Mouse (Mus musculus): ENCODE measurements around the gene Plekhs1. TPM values are rescaled to one million over a fixed set of nuclear protein-coding genes. Genes with fewer than 3 reads are reported as not detected.

The Plekhs1 gene
- total and polyA plus RNA-seq, 2 experiments from 2014 or later: 0.05 to 0.31 TPM

DNA sequence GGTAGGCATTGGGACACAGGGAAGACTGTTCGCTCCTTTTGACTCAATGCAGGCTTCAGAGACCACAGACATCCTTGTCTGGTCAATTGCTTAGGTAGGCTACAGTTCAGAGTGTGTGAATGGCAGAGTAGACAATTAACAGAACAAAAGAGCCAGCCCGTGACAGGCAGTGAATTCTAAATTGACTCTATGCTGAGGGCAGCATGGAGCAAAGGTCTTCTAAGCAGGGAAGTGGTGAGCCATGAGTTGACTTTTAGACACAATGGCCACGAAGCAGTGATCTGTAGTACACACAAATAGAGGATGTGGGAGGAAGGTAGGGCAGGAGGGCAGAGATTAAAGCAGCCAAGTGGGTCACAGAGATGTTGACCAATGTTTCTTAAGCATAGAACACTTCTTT, 16.4 kb downstream of the Plekhs1 start:
- no peak for ATAC-seq (ENCODE audit: insufficient read depth, low read depth)
- Histone ChIP-seq H3K4me3 (ENCODE audit: low read depth, low read length) (no peak overlapping the region), H3K9me3 (replicated peaks; ENCODE audit: control insufficient read depth, low read length) (no peaks in the 10 kb centered on the region), H3K4me1 (ENCODE audit: control insufficient read depth, insufficient read depth) (no peaks in the 10 kb centered on the region), H3K27me3 (ENCODE audit: control insufficient read depth, insufficient read depth, low read length) (no peaks in the 10 kb centered on the region), H3K36me3 (replicated peaks; ENCODE audit: control insufficient read depth, insufficient read depth, low read length) (no peaks in the 10 kb centered on the region), H3K9ac (replicated peaks; ENCODE audit: low read depth, low read length) (no peak overlapping the region), H3K4me2 (ENCODE audit: low read depth, low read length) (no peak overlapping the region), H3K27ac (ENCODE audit: low read depth) (no peak overlapping the region)
- TF ChIP-seq EP300 (IDR thresholded peaks at IDR 0.05; ENCODE audit: low read depth): no peak
- no peak for TF ChIP-seq CTCF (IDR thresholded peaks at IDR 0.05; ENCODE audit: low read depth)
- no peak for DNase-seq (ENCODE audit: low spot score)
- 58% methylated on average over 3 of the region's 3 CpGs for WGBS

- no peak overlapping the region for H3K4me2 ChIP-seq (ENCODE audit: low read depth, low read length)
- no peak overlapping the region for H3K9ac ChIP-seq (replicated peaks; ENCODE audit: low read depth, low read length)
- no peak for TF ChIP-seq CTCF (IDR thresholded peaks at IDR 0.05; ENCODE audit: low read depth)
- no peak for TF ChIP-seq EP300 (IDR thresholded peaks at IDR 0.05; ENCODE audit: low read depth)
- no peak overlapping the region for H3K27ac ChIP-seq (ENCODE audit: low read depth)
- no peaks in the 10 kb centered on the region for H3K27me3 ChIP-seq (ENCODE audit: control insufficient read depth, insufficient read depth, low read length)
- H3K36me3 ChIP-seq (replicated peaks; ENCODE audit: control insufficient read depth, insufficient read depth, low read length): no peaks in the 10 kb centered on the region
- DNase-seq (ENCODE audit: low spot score): no peak
- ATAC-seq (ENCODE audit: insufficient read depth, low read depth): no peak
- no peaks in the 10 kb centered on the region for H3K9me3 ChIP-seq (replicated peaks; ENCODE audit: control insufficient read depth, low read length)
- H3K4me3 ChIP-seq (ENCODE audit: low read depth, low read length): no peak overlapping the region
- 55% methylated on average over 13 of the region's 13 CpGs for WGBS
- H3K4me1 ChIP-seq (ENCODE audit: control insufficient read depth, insufficient read depth): peaks cover 21% of the 10 kb centered on the region
Observed at GRCm38 (mm10) chr19:56484630-56485375, 23.4 kb downstream of the Plekhs1 start.

DNA sequence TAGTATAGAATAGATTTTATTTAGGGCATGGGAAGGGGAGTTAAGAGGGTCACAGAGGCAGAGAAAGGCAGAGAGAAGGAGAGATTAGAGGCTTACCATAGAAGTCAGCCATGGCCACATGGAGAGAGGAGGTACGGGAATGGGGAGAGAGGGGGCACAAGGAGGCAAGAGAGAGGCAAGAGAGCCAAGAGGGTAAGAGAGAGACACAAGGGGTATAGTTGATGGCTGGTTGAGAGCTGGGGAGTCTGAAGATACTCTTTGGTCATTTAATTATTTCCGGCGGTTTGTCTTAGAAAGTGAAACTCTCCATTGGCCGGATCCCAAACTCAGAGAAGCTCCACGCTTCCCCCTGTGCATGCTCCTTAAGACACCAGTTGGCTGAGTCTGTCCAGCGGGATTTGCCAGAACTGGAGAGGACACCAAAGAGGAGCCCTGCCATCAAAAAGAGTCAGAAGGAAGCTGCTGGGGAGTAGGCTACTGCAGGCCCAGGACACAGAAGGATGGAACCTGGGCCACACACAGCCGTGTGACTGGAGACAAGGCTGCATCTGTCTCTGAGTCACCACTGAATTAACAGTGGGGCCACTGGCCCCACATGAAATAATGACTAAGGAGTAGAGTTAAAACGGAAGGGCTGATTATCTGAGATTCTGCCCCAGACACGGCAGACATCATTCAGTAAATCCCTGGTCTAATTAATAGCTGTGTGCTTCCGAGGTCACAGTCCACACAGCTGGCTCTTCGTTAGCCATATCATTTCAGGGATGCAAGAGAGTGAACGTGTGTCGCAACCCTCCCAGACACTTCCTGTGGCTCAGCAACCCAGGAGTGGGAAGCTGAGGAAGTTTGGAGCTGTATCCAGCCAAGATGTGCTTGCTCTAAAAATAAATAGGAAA, 24.2 kb downstream of the Plekhs1 start:
- Histone ChIP-seq H3K27ac (ENCODE audit: low read depth) (peak overlapping the region; percentile 36; the same call in 1 of the 2 replicates), H3K4me2 (ENCODE audit: low read depth, low read length) (0 out of 2 replicates have a peak overlapping the region, but pooled peaks have one; percentile 10)
- ATAC-seq (ENCODE audit: insufficient read depth, low read depth): peak; percentile 60

GRCm38 (mm10) chr19:56486926-56487325, 25.5 kb downstream of the Plekhs1 start:
- no peak overlapping the region for H3K4me2 ChIP-seq (ENCODE audit: low read depth, low read length)
- H3K4me3 ChIP-seq (ENCODE audit: low read depth, low read length): no peak overlapping the region
- no peaks in the 10 kb centered on the region for H3K9me3 ChIP-seq (replicated peaks; ENCODE audit: control insufficient read depth, low read length)
- no peak for DNase-seq (ENCODE audit: low spot score)
- H3K4me1 ChIP-seq (ENCODE audit: control insufficient read depth, insufficient read depth): peaks cover 21% of the 10 kb centered on the region
- no peak overlapping the region for H3K27ac ChIP-seq (ENCODE audit: low read depth)
- ATAC-seq (ENCODE audit: insufficient read depth, low read depth): no peak
- TF ChIP-seq EP300 (IDR thresholded peaks at IDR 0.05; ENCODE audit: low read depth) (no peak), CTCF (IDR thresholded peaks at IDR 0.05; ENCODE audit: low read depth) (no peak)
- H3K36me3 ChIP-seq (replicated peaks; ENCODE audit: control insufficient read depth, insufficient read depth, low read length): no peaks in the 10 kb centered on the region
- H3K9ac ChIP-seq (replicated peaks; ENCODE audit: low read depth, low read length): no peak overlapping the region
- WGBS: 66% methylated on average over 7 of the region's 7 CpGs
- H3K27me3 ChIP-seq (ENCODE audit: control insufficient read depth, insufficient read depth, low read length): no peaks in the 10 kb centered on the region

More for the DNA sequence above, 24.2 kb downstream of the Plekhs1 start:
- TF ChIP-seq EP300 (IDR thresholded peaks at IDR 0.05; ENCODE audit: low read depth): no peak
- TF ChIP-seq CTCF (IDR thresholded peaks at IDR 0.05; ENCODE audit: low read depth): no peak
- Histone ChIP-seq H3K4me1 (ENCODE audit: control insufficient read depth, insufficient read depth) (peaks cover 21% of the 10 kb centered on the region), H3K9me3 (replicated peaks; ENCODE audit: control insufficient read depth, low read length) (no peaks in the 10 kb centered on the region), H3K36me3 (replicated peaks; ENCODE audit: control insufficient read depth, insufficient read depth, low read length) (no peaks in the 10 kb centered on the region), H3K9ac (replicated peaks; ENCODE audit: low read depth, low read length) (no peak overlapping the region), H3K27me3 (ENCODE audit: control insufficient read depth, insufficient read depth, low read length) (no peaks in the 10 kb centered on the region), H3K4me3 (ENCODE audit: low read depth, low read length) (no peak overlapping the region)
- whole genome bisulfite sequencing: 58% methylated on average over 13 of the region's 13 CpGs
- peak; percentile 27 for DNase-seq (ENCODE audit: low spot score)

- Histone ChIP-seq H3K27ac (ENCODE audit: low read depth) (no peak overlapping the region), H3K27me3 (ENCODE audit: control insufficient read depth, insufficient read depth, low read length) (no peaks in the 10 kb centered on the region), H3K9ac (replicated peaks; ENCODE audit: low read depth, low read length) (no peak overlapping the region), H3K36me3 (replicated peaks; ENCODE audit: control insufficient read depth, insufficient read depth, low read length) (no peaks in the 10 kb centered on the region), H3K9me3 (replicated peaks; ENCODE audit: control insufficient read depth, low read length) (no peaks in the 10 kb centered on the region), H3K4me3 (ENCODE audit: low read depth, low read length) (no peak overlapping the region), H3K4me1 (ENCODE audit: control insufficient read depth, insufficient read depth) (peaks cover 21% of the 10 kb centered on the region), H3K4me2 (ENCODE audit: low read depth, low read length) (no peak overlapping the region)
- 98% methylated on average over 2 of the region's 2 CpGs for WGBS
- TF ChIP-seq CTCF (IDR thresholded peaks at IDR 0.05; ENCODE audit: low read depth) (no peak), EP300 (IDR thresholded peaks at IDR 0.05; ENCODE audit: low read depth) (no peak)
- no peak for ATAC-seq (ENCODE audit: insufficient read depth, low read depth)
- DNase-seq (ENCODE audit: low spot score): no peak
Observed at GRCm38 (mm10) chr19:56487339-56487738, 25.9 kb downstream of the Plekhs1 start.
